Mouse (Mus musculus): ENCODE measurements around the gene Trp53bp2. TPM values are rescaled to one million over a fixed set of nuclear protein-coding genes. Genes with fewer than 3 reads are reported as not detected.
A peak's percentile ranks its signal among the peaks of the same experiment; 100 is the strongest.

Trp53bp2 gene
- polyA plus RNA-seq (2012; rRNA removed), result 9.8 and 20.4 TPM in 2 replicates

DNA sequence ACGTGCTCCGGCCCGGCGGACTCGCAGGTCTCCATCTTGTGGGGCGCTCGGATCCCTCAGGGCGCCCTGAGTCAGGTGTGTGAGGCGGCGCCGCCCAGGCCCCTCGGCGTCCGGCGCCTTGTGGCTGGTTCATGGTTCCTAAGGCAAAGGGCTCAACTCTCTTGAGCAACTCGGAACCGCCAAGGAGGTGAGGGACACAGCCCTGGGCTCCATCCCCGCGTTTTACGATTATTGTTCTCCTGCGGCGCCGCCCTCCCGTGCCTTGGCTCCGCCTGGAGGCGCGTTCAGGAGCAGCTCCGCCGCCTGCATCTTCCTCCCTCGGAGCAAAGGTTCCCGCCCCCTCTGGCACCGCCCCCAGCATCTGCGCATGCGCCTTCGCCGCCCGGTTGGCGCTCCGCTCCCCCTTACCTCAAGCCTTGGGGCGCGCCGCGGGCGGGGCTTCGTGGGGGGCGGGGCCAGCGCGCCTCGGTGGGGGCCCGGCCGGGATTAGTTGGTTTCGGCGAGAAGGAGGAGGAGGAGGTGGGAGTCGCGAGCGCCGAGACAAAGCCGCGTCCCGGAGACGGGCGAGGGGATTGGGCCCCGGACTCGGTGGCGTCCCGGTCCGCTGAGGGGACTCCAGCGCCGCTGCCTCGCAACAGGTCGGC lies at the start of gene Trp53bp2:
Trp53bp2 (plus strand) TSS at position 489 of the 644 bp plus-strand sequence.
- DNase-seq (ENCODE audit: low read depth, low spot score), result peak; percentile 93
- WGBS, result under 1% methylated on average over 71 of the region's 71 CpGs

DNA sequence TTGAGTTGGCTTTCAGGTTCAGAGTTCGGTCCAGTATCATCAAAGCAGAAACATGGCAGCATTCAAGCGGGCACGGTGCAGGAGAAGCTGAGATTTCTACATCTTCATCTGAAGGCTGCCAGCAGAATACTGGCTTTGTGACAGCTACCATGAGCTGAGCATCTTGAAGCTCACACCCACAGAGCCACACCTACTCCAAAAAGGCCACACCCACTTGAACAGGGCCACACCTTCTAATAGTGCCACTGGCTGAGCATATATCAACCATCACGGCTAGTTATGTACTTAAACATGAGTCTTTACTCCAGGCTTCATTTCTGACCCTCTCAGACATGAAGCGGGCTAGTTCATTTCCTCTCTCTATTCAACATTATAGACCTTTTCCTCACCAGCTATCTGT lies 46.3 kb upstream of the Trp53bp2 start:
- WGBS, result 79% methylated on average over 5 of the region's 5 CpGs
- DNase-seq (ENCODE audit: low read depth, low spot score), result no peak

DNA sequence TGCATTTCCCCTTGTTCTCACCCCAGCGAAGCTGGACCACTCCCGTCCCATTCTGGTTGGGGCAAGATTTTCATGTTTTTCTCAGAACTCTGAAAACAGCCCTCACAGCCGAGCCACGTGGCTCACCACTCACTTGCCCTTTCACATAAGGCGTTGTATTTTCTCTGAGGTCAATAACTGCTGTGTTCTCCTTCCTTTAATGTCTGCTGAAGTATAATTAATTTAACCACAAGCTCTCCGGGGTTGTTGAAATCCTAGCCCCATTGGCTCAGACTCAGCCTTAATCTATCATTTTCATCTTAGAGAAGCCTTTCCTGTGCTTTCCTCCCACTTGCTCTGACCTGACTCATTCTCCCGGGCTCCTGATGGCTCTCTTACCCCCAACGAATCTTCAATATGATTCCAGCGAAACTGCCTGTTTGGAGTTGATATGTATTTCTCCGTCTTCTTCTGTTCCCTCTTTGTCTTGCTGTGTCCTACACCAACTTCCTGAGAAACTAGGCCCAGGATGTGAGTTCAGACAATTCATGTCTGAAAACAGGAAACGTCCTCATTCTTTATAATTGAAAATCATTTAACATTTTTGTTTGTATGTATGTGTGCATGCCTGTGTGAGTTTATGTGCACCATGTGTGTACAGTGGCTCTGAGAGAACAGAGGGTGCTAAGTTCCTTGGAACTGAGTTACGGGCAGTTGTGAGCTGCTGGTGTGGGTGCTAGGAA lies 45.1 kb upstream of the Trp53bp2 start:
- DNase-seq (ENCODE audit: low read depth, low spot score), result no peak
- 77% methylated on average over 12 of the region's 12 CpGs for WGBS

DNA sequence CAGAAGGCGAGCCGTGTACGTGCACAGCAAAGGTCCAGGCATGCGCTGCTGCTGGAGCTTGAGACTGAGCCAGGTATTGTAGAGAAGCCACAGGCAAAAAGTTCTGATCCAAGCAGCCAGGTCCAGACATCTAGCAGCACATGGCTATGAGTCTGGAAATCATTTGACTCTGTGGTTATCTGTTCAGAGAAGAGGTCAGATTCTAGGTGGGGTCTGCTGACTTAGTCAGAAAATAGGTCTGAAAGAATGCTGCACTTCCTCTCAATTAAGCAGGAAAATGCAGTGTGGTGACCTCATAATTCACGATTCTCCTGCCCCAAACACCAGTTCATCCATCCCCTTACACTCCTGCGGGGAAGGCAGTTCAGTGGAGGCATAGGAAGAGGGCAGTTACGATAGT lies 40.7 kb upstream of the Trp53bp2 start:
- WGBS, result 43% methylated on average over 7 of the region's 7 CpGs
- DNase-seq (ENCODE audit: low read depth, low spot score), result no peak

DNA sequence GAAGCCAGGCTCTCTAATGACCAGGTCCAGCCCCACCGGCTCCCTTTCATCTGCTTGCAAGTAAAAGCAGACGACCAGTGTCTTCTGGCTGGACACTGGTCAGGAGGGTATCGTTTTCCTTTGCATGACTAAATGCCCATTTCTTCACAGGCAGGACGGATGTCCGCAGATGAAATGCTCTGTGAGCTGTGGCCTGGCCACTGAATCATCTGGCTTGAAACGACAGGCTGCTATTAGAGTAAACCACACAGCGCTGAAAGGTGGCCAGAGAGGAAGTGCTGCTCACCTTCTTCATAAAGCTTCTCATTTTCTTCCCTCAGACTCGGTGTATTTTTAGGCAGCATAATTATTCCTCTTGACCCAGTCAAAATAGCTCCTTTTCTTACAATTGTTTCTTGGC lies 40.2 kb upstream of the Trp53bp2 start:
- WGBS, result 53% methylated on average over 8 of the region's 8 CpGs
- DNase-seq (ENCODE audit: low read depth, low spot score), result no peak

DNA sequence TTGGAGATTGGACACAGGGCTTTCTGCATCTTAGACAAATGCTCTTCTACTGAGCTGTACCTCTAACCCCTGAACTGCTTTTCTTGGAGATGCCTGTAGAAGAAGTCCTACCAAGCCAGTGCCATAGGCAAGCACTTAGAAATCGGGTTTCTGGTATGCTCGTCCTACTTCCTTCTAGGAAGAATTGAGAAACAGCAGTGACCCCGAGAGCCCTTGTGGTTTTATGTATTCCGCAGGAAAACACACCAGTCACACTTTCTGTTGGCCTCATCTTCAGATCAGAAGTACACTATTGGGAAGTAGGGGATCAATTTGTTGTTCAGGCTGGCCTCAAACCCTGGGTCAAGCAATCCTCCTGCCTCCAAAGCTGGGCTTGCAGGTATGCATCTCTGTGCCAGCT lies 39.5 kb upstream of the Trp53bp2 start:
- WGBS, result 65% methylated on average over 4 of the region's 4 CpGs
- DNase-seq (ENCODE audit: low read depth, low spot score), result no peak

DNA sequence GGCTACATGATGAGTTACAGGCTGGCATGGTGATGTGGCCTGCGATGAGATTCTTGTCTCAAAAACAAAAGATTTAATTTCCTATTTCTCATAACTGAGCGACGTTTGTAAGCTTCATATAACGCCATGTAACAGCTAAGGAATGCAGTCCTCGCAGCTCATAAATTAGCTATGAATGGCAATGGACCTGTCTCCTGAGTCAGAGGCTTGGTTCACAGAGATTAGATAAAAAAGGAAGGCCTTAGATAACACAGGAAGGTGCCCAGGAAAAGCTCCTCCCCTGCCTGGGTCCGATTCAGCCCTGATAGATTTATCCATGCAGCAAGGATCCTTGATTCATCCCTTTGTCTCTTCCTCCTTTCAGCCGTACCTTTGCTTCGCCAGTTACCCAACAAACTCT lies 37.1 kb upstream of the Trp53bp2 start:
- no peak for DNase-seq (ENCODE audit: low read depth, low spot score)
- 78% methylated on average over 8 of the region's 8 CpGs for WGBS

DNA sequence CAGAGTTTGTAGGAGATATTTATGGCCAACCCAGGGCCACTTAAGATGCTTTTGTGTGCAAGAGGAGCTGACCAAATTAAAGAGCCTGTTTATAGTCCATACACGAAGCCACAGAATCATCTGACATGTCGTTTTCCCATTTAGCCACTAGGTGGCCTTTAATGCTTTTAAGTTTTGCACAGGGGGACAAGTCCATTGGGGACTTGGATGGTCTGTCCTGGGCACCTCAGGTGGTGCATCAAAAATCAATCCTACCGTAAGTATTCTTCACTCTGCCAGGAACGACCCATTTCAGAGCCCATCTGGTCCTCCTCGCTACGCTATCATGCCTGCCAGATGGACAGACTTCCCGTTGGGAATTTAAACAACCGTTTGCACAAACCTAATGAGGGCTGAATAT lies 32.8 kb upstream of the Trp53bp2 start:
- DNase-seq (ENCODE audit: low read depth, low spot score), result no peak
- 21% methylated on average over 8 of the region's 8 CpGs for WGBS

DNA sequence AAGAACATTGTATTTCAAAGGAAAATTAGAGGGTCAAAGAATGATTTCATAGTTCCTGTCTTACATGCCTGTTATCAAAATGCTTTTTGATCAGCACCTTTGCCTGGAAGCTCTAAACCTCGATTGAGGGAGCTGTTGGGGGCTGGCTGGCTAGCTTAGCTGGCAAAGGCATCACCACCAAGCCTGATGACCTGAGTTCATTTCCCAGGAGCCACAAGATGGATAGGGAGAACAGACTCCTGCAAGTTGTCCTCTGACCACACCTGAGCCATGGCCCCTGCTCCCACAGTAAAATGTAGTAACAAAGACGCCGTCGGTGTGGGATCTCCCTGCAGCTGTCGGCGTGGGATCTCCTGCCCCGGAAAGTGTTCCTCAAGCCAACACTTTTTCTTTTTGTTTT lies 32.1 kb upstream of the Trp53bp2 start:
- DNase-seq (ENCODE audit: low read depth, low spot score), result no peak
- 90% methylated on average over 7 of the region's 7 CpGs for WGBS

DNA sequence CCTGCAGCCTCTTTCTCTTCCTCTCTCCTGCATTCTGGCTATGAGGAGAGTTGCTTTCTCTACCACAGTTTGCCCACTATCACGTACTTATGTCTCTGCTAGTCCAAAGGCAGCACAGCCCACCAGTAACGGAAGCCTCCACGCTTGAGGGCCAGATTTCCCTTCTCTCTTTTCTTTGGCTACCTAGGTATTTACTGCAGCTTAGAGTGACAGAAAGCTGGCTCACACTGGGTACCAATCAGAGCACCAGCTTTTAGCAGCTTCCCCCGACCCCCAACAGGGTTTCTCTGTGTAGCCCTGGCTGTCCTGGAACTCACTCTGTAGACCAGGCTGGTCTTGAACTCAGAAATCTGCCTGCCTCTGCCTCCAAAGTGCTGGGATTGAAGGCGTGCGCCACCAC lies 31.5 kb upstream of the Trp53bp2 start:
- no peak for DNase-seq (ENCODE audit: low read depth, low spot score)
- WGBS, result 84% methylated on average over 6 of the region's 6 CpGs

DNA sequence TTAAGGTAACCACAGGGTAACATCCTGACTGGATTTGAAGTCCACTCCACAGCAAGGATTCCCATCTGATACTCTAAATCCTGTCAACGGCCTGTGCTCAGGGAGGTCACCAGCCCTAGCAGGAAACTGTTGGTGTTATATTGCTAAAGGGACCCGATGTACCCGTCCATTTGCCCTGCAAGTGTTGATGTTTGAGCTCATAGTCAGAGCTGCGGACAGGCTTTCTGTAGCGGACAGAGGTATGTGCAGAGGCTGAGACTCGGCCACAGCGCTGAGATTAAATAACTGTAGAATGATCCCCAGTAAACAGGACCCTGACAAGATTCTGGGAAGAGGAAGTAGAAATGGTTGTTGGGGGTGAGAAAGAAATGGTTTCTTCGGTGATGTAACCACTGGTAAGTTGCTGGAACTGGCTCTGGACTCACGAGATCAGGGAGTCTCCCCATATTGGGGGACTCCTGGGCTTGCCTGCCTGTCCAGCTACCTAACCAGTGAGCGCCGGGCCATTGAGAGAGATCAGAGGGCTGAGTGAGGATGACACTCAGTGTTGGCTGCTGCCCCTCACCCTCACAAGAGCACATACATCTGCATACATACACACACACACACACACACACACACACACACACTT lies 30.7 kb upstream of the Trp53bp2 start:
- WGBS, result 81% methylated on average over 11 of the region's 11 CpGs

DNA sequence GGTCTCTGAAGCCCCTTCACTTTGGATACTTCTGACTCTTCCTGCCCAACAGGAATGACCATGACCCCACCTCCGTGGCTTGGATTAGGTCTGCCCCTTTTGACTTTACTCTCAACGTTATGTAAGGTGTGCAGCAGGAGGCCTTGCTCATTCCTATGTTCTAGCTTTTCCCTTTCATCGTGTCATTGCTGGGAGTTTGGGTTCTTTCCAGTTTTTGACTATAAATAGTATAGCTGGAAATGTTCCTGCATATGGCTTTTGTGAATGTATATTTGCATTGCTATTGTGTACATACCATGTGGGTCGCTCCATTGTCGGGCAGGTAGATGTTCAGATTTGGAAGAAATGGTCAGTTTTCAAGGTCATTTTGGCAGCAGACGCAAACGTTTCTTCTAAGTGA lies 30.1 kb upstream of the Trp53bp2 start:
- 64% methylated on average over 7 of the region's 7 CpGs for WGBS
- no peak for DNase-seq (ENCODE audit: low read depth, low spot score)

More for the DNA sequence above, 30.7 kb upstream of the Trp53bp2 start:
- DNase-seq (ENCODE audit: low read depth, low spot score), result no peak

DNA sequence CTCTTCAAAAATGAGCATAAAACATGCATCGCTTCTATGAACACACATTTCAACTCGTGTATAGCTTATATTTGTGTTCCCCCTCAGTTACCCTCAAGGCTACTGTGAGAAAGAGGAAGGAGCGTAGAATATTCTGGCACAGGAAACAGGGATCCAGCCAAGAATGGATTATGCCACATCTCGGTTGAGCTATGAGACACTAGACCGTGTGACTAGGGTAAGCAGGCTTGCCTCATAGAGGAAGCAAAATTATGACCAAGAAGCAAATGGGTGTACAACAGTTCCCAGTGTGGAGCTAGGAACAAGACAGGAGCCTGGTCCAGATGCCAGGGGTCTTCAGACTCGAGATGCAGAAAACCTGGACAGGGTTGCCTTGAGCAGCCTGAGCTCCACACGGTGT lies 28.3 kb upstream of the Trp53bp2 start:
- WGBS, result 64% methylated on average over 7 of the region's 7 CpGs
- DNase-seq (ENCODE audit: low read depth, low spot score), result no peak

DNA sequence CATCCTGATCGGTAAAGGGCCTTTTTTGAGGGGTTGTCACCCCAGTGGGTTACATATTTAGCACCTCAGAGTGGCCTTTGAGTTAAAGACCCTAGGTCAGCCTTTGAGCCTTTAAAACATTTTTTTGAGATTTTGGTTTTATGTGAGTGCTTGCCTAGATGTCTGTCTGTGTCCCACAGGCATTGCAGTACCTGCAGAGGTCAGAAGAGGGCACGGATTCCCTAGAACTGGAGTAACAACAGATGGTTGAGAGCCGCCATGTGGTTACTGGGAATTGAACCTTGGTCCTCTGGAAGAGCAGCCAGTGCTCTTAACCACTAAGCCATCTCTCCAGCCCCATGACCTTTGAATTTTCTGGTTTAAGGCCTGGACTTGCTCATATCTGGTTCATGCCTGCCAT lies 27.6 kb upstream of the Trp53bp2 start:
- 83% methylated on average over 3 of the region's 3 CpGs for WGBS
- DNase-seq (ENCODE audit: low read depth, low spot score), result no peak

DNA sequence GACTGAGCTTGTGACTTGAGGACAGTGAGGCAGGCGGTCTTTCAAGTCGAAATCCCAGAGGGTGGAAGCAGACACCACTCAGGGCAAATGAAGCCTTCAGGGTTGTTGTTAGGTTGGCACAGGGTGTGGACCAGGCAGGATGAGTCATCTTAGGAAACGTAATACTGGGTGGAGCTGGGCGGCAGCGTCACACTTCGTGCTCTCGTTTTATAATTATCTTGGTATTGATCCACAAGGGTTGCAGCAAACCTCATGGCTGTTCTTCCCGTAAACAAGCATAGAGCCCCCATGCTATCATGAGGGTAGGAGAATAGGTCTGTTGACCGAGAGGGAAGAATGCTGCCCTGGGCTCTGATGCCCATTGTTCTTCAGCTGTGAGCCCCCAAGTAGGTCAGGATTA lies 25.9 kb upstream of the Trp53bp2 start:
- no peak for DNase-seq (ENCODE audit: low read depth, low spot score)
- 42% methylated on average over 9 of the region's 9 CpGs for WGBS

DNA sequence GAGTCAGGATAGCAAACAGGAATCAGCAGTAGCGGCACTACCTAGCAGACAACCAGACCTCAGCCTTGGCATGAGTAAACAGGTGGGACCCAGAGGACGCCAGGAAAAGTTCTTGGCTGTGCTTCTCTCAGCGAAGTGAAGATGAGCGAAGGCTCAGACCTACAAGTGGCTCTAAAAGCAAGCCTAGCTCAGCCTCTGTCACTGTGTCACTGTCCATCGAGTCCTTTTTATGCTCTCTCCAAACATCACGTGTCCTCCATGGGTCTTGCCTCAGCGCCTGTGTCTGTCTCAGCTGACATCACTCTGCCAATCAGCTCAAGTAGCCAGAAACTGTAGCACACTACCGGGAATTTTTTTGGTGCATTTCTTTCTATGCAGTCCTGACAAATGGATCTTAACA lies 22.5 kb upstream of the Trp53bp2 start:
- WGBS, result 92% methylated on average over 8 of the region's 8 CpGs
- DNase-seq (ENCODE audit: low read depth, low spot score), result no peak

DNA sequence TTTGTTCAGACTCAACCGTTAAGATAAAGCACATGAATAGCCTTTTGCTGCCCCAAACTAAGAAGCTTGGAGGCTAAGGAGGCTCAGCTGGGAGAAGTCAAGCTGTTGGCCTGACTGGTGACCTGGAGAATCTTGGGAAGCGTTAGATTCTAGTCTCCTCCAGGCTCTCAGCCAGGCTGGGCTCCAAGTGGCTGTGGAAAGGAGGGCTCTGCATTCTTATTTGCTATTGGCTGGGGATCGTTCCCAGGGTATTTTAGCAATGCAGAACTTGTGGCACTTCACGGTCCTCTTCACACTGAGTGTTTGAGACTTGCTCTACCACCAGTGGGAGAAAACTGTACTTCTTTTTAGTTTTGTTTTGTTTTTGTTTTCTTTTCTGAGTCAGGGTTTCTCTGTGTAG lies 20.2 kb upstream of the Trp53bp2 start:
- WGBS, result 41% methylated on average over 4 of the region's 4 CpGs
- DNase-seq (ENCODE audit: low read depth, low spot score), result no peak

DNA sequence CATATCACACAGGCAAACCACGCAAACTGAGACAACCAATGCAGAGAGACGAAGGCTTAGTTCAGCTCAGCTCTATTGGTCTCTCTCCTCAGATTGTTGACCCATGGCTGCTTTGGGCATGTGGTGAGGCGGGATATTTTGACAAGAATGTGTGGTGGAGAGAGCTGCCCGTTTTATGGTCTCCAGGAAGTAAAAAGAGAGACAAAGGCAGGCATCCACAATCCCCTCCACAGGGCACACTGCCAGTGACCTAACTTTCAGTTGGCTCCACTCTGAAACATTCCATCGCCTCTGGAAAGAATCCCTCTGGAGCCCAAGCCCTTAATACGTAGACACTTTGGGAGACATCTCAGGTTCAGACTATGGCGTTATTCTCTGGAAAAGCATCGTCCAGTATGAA lies 10.8 kb upstream of the Trp53bp2 start:
- DNase-seq (ENCODE audit: low read depth, low spot score), result no peak
- 49% methylated on average over 8 of the region's 8 CpGs for WGBS

DNA sequence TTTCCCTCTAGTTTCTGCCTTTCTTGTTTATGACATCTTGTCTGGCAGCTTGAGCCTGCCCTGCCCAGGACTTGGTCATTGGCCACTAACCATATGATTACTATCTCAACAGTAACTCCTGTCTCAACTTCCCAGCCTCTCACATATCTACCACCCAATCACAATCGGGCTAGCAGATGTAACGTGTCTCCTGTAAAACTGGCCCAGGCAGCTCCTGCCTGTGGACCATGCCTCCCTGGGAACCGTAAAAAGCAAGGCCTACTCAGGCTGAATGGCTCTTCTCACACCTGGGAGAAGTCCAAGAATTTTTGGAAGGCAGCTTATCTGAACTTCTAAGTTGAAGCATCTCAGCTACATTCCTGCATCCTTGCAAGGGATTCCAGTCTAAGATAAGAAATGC lies 10.2 kb upstream of the Trp53bp2 start:
- no peak for DNase-seq (ENCODE audit: low read depth, low spot score)
- 19% methylated on average over 3 of the region's 3 CpGs for WGBS

DNA sequence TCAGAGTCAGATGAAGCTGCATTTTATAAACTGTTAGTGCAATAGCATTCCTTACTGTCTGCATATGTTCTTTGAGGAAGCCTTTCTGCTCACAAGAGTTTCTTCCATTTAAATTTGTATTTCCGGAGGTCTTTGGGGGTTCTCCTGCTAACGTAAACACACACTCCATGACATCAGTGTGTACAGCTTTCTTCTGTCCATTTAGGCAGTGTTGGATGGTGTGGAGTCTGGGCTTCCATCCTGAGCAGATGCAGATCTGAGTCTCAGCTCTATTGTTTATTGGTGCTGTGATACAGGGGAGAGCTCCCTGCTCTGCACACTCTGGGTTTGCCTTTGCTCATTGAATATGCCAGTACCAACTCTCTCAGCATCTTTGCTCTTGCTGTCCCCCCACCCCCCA lies 9.8 kb upstream of the Trp53bp2 start:
- WGBS, result 67% methylated on average over 2 of the region's 2 CpGs

DNA sequence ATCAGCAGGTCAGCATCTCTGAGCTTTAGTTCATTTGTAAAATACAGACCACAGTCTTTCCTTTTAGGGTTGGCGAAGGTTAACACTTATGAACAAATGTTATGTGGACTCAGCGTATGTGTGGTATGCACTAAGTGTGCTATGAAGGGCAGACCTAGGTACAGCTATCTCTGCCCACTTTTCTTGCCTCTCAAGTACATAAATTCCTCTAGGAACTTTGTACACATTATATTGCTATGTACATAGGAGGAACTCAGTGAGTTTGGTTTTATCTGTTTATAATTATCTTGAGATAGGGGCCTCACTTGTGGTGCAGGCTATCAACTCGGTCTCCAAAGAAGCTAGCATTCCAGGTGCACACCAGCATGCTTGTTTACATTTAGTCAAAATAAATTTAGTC lies 9.1 kb upstream of the Trp53bp2 start:
- DNase-seq (ENCODE audit: low read depth, low spot score), result no peak
- WGBS, result 75% methylated on average over 3 of the region's 3 CpGs

More for the DNA sequence above, 9.8 kb upstream of the Trp53bp2 start:
- DNase-seq (ENCODE audit: low read depth, low spot score), result no peak
